Mouse (Mus musculus) E14TG2a.4 (cell line): ENCODE data around the gene Gramd1b.

Experiments used
- CTCF ChIP-seq: conservative IDR thresholded peaks from 2 replicates; pipeline ENCODE4 v1.5.1; 2014; ENCODE audit warnings: low read length
- NANOG ChIP-seq: IDR thresholded peaks from 2 replicates; pipeline ENCODE4 v1.6.1; 2014; ENCODE audit warnings: borderline replicate concordance, low read length, mixed read lengths
- POU5F1 ChIP-seq: IDR thresholded peaks from 2 replicates; pipeline ENCODE4 v1.6.1; 2014; ENCODE audit warnings: low read length, borderline replicate concordance

GRCm38 (mm10) chr9:40374533-40374971 is 156.6 kb downstream of the Gramd1b start:
- TF ChIP-seq CTCF: no peak
- no peak for TF ChIP-seq POU5F1
- no peak for TF ChIP-seq NANOG
